Mouse (Mus musculus): ENCODE data around the gene Cacng8.
"Not testable (repeated sequence)": the region's sequence is repeated elsewhere in the genome, so short reads cannot be mapped to it uniquely, and the experiment has no call there.

Cacng8 gene

DNA sequence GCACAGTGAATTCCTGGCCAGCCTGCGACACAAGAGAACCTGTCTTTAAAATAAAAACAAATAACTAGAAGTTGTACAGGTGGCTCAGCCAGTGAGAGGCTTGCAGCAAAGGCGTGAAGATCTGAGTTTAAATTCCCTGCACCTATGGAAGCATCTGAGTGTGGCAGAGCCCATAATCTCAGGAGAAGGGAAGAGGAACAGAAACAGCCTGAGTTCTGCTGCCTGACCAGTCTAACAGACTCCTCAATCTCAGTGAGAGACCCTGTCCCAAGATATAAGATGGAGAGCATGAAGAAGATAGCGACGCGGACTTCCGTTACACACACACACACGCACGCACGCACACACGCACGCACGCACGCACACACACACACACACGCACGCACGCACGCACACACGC is 2.7 kb upstream of the Cacng8 start:
- DNase-seq (ENCODE audit: extremely low spot score) = no peak

DNA sequence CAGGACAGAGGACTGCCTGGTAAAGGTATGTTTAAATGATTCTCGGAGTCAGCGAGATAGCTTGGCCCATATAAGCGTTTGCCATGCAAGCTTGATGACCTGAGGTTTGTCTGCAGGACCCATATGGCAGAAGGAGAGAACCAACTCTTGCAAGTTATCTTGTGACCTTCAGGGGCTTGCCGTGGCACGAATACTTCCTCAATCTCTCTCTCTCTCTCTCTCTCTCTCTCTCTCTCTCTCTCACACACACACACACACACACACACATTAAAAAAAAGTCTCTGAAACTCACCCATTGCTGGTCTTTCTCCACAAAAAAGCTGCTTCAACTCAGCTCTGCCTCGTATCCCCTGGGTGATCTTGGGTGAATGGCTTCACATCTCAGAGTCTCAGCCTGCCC is 1.6 kb upstream of the Cacng8 start:
- DNase-seq (ENCODE audit: extremely low spot score) = no peak

DNA sequence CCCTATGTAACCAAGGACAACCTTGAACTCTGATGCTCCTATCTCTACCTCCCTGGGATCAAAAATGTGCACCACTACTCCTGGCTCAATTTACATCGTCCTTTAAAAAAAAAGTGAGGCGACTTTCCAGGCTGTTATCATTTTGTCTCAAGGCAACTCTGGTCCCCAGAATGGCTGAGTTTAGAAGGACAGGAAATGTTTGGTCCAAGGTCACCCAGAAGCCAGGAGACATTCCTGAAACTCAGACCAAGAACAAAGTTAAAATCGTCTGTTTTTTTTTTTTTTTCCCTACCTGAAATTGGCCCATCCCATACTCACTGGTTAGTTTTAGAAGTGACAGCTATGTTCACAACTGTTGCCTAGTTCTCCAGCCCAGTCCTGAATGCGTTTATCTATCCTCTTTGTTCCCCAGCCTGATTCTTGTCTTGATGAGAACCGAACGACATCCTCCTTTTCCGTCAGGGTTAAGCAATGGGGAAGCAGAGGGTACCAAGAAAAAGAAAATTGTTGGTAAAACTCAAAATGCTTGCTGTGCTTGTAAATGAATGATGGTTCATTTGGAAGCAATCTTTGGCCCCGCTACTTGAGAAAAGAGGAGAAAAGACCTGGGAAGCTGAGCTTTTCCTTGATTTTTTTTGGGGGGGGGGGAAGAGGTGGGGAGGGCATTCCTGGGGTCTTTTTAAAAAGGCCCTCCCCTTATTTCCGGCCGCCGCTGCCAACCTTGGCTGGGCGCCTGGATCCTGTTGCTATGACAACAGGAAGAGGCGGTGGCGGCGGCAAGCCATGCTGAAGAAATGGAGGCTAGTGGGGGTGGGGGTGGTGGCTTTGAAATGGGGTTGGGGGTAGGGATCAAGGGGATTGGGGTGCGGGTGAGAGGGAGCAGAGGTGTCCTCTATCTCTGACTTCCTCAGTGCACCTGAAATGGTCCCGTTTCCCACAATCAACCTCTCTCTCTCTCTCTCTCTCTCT is 755 bp upstream of the Cacng8 start:
- peak; percentile 54 for DNase-seq (ENCODE audit: extremely low spot score)

DNA sequence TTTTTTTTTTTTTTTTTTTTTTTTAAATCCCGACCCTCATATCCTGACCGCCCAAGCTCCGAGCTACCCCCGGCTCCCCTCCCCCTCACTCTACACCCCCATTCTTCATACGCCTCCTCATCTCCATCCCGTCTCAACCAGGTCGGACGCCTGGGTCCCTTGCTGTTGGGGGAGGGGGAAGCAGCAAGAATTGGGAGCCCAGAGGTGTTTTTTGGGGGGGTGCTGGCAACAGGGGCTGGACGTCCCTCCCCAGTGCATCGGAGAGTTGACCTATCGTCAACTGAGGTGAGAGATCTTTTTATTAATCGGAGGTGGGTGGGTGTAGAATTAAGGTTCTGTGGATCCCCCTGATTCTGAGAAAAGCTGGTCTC is 583 bp downstream of the Cacng8 start:
- no peak for DNase-seq (ENCODE audit: extremely low spot score)

DNA sequence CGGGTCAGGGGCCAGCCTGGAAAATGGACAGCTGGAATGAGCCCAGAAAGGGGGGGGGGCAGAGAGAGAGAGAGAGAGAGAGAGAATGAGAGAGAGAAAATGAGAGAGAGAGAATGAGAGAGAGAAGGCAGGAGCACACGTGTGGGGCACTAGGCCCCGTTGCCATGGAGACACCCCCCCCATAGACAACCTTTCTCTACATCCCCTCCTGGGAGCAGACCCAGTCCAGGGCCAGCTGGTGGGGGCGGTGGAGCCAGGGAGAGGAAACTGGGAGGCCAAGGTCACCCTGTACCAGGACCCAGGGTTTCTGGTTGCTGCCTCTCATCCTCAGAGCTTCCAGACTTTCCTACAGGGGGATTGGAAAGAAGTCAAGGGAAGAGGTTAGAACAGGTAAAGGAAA is 1.3 kb downstream of the Cacng8 start:
- no peak for DNase-seq (ENCODE audit: extremely low spot score)

DNA sequence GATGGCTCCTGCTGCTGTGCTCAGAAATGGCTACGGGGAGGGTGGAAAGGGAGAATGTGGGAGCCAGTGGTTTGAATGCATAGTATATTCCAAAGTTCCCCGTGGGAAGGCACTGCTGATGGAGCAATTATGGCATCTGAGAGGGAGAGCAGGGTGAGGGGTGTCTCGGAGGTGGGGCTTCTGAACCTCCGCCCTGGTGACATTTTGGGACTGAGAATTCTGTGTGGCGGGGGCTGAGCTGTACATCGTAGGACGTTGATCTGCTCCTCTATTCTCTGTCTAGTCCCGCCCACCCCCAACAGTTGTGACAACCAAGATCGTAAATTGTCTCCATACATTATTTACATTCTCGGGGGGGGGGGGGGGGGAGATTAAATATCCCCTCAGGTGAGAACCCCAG is 6.9 kb downstream of the Cacng8 start:
- no peak for DNase-seq (ENCODE audit: extremely low spot score)

DNA sequence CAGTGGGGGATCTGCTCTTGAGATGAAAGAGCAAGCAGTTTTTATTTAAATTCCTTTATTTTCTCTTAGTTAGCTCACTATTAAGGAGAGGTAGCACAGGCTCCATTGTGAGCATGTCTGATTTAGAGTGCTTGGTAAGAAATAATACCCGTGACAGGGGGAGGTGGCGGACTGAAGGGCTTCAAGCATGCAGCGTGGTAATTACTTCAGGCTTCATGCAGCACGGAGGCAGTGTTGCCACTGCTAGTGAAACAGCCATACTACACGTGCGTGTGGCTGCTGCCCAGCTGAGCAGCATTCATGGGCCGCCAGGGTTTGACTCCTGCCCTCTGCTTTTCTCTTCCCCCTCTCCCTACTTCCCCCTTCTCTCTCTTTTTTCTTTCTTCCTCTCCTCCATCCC is 7.3 kb downstream of the Cacng8 start:
- DNase-seq (ENCODE audit: extremely low spot score) = no peak

DNA sequence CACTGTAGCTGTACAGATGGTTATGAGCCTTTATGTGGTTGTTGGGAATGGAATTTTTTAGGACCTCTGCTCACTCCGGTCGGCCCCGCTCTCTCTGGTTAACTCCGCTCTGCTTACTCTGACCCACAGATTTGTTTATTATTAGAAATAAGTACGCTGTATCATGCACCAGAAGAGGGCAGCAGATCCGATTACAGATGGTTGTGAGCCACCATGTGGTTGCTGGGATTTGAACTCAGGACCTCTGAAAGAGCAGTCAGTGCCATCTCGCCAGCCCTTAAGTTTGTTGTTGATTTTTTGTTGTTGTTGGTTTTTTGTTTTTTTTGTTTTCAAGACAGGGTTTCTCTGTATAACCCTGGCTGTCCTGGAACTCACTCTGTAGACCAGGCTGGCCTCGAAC is 7.9 kb downstream of the Cacng8 start:
- not testable (repeated sequence) for DNase-seq (ENCODE audit: extremely low spot score)

DNA sequence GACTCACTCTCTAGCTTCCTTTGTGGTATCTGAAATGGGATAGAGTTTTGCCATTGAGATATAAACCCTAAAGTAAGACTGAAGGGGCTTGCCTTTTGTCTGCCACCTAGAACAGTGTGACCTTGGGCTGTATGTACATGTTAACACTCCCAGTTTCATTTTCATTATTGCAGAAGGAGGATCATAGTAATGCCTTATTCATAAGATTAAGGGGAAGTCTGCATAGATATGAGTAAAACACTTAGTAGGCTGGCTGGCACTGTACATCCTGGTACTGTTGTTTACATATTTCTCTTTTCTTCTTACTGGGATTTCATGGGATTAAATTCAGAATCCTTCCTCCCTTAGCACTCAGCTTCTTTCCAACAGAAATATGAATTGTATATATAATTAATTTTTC is 9.5 kb downstream of the Cacng8 start:
- no peak for DNase-seq (ENCODE audit: extremely low spot score)

DNA sequence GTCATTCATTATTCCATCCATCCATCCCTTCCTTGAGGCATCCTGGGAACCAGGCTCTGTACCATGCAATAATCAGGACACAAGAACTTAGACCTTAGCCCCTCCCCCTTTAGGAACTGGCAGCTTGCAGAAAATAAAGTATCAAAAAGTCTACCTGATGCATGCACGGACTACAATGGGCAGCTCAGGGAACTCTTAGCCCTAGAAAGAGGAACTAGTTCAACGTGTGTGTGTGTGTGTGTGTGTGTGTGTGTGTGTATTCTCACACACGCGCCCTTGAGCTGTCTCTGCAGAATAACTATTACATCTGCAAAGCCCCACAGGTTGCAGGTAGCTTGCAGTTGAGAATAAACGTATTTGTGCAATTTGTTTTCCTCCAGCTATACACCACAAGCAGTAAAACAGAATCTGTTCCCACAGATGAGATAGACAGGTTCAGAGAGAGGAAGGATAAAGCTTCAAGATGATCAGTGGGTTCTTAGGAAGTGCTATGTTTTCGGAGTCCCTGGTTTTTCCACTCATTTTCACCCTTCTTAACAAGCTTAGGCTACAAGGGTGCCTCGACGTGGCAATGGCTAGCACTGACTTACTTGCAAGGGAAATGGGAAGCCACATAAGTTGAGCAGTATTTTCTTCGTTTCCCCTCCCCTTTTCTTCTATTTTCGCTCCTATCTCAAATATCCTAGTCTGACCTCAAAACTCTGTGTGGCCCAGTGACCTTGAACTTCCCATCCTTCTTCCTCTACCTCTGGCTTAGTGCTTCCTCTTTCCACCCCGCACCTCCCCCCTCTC is 19.4 kb downstream of the Cacng8 start:
- DNase-seq (ENCODE audit: extremely low spot score) = no peak

DNA sequence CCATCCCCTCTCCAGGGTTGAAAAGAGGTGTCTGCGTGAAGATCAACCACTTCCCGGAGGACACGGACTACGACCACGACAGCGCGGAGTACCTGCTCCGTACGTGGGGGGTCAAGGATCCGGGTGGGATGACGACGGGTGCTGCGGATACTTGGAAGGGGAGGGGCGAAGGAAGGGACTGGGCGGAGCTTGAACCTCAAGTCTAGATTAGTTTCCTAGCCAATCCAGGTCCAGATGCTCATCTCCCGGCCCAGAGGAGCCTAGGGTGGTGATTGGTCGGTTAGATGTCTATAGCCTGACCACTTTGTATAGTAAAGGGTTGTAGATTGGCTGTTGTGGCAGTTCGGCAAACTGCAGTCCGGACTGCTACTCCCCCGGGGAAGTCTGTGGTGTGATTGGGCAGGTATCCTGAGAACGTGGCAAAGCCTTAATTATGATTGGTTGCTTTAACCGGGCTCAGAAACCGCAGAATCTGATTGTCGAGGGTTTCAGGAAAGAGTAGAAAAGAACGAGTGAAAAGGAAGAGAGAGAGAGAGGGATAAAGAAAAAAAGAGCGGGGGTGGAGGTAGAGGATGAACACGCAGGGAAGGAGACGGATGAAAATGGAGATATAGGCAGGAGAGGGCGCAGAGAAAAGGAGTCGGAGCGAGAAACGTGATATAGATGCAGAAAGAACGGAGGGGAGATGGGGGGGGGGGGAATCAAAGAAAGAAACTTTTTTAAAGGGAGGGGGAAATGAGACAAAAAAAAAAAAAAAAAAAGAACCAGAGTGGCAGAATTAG is 20.9 kb downstream of the Cacng8 start:
- DNase-seq (ENCODE audit: extremely low spot score) = peak; percentile 82

DNA sequence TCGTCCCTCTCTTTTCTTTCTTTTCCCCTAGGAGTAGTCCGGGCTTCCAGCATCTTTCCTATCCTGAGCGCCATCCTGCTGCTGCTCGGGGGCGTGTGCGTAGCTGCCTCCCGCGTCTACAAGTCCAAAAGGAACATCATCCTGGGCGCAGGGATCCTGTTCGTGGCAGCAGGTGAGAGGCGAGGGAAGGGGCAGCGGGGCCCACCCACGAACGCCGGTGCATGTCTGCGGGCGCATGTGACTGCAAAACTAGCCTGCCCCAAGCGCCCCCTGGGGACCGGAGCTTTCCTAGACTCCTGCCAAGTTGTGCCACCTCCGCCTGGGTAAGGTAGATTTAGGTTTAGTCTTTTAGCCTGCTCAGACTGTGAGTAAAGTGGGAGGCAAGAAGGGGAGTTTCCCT is 21.6 kb downstream of the Cacng8 start:
- peak; percentile 61 for DNase-seq (ENCODE audit: extremely low spot score)

DNA sequence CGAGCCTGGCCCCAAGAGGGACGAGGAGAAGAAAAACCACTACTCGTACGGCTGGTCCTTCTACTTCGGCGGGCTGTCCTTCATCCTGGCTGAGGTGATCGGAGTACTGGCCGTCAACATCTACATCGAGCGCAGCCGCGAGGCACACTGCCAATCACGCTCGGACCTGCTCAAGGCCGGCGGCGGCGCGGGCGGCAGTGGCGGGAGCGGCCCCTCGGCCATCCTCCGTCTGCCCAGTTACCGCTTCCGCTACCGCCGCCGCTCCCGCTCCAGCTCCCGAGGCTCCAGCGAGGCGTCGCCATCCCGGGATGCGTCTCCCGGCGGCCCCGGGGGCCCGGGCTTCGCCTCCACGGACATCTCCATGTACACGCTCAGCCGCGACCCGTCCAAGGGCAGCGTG is 24.4 kb downstream of the Cacng8 start:
- peak; percentile 51 for DNase-seq (ENCODE audit: extremely low spot score)

DNA sequence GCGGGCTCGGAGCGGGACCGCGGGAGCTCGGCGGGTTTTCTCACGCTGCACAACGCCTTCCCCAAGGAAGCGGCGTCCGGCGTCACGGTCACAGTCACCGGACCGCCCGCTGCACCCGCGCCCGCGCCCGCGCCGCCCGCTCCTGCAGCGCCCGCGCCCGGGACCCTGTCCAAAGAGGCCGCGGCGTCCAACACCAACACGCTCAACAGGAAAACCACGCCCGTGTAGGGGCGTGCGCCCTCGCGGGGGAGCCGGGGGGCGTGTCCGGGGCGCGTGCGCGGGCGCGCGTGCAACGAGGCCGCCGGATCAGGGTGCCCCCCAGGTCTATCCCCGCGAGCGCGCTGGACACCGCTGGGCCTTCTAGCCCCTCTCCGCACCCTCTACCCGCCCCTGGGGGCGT is 24.9 kb downstream of the Cacng8 start:
- DNase-seq (ENCODE audit: extremely low spot score) = no peak

DNA sequence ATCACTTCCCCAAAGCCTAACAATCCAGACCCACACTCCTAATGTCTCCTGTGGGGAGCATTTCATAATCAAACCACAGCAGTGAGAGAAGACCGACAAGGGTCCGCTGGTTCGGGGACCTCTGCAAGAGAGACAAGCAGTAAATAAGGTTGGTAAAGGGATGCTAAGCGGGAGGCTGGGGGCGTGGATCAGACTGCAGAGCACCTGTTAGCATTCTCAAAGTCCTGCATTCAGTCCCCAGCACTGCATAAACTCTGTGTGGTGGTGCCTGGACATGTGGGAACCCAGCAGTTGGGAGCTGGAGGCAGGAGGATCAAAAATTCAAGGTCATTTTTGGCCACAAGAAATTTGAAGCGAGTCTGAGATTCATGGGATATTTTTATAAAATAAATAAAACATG is 29.5 kb downstream of the Cacng8 start:
- DNase-seq (ENCODE audit: extremely low spot score) = no peak

DNA sequence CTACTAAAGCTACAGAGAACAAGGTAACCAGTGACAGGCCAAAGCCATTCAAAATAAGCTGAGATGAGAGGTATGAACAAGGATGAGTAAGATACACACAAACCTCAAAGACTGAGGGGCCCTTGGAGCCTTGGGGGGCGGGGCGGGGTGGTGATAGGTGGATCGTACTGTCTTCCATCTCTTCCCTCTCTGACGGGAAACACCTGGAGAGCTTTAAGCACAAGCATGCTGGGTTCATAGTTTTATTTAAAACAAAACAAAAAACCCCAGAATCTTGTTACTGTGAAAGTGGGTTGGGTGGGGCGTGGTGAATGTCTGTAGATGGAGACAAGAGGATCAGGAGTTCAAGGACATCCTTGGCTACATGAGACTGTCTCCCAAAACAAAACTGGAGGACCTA is 30.0 kb downstream of the Cacng8 start:
- no peak for DNase-seq (ENCODE audit: extremely low spot score)

DNA sequence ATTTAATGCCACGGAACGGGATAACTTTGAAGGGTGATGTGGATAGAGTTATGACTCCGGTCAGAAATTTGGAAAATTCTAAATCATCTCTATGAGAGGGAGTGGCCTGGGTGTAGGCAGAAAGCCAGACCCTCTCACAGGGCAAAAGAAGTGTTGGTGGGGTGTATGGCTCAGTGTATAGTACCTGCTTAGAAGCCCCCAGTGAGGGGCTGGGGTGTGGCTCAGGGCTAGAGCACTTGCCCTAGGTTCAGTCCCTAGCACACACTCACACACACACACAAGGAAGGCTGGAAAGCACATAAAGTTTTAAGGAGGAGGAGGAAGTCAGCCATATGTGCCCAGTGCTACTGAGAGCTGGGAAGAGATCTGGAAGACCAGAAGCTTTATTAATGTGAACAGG is 30.8 kb downstream of the Cacng8 start:
- DNase-seq (ENCODE audit: extremely low spot score) = no peak

DNA sequence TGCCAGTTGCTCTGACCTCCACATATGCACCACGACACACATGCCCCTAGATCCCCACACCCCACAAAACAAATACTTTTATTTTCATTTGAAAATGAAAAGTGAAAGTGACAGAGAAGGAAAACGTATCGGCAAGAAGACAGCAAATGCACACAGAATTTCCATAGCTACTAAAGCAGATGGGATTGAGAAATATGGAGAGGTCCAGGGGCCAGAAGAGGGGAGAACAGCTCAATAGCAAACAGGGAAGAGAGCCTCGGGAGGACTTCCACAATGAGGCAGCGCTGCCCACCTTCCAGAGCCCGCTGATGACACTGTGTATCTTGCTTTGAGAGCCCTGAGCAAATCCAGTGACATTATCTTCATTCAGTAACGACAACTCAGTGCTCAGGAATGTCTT is 31.6 kb downstream of the Cacng8 start:
- DNase-seq (ENCODE audit: extremely low spot score) = no peak

DNA sequence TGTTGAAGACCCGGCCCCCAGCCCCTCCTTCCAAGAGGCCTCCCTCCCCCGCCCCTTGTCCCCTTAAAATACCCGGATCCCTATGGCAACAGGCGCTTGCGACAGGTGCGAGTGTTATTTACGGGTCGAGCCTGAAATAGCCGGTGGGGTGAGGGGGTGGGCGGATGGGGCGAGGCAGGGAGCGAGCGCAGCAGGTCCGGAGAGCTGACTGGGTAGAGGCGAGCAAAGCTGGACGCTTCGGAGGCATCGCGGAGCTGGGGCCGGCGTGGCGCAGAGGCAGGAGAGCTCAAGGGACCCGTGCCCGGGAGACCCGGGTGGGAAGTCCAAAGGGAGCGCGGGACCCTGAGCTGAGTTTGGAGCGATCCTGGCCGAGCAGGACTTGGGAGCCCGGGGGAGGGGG is 32.9 kb downstream of the Cacng8 start:
- DNase-seq (ENCODE audit: extremely low spot score) = peak; percentile 27

DNA sequence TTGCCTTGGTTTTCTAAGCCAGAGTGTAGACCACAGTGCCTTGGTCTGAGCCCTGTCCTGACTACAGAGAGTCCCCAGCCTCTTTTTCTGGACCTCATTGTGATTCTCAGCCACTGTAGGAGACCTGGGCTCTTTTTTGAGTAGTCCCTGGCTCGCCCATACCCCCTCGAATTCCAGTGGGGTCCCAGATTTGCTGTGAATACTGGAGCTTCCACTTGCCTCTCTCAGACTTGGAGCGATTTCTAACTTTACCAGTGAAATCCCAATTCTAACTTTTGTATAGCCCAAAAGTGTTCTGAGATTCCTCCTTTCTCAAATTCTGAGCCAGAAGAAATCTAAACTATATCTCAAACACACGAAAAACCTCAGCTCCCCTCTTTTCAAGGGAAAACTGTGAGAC is 33.4 kb downstream of the Cacng8 start, which contains the start of gene Cacng6:
TSS of gene Cacng6 (plus strand) at position 301 of the 400 bp plus-strand sequence.
- no peak for DNase-seq (ENCODE audit: extremely low spot score)

DNA sequence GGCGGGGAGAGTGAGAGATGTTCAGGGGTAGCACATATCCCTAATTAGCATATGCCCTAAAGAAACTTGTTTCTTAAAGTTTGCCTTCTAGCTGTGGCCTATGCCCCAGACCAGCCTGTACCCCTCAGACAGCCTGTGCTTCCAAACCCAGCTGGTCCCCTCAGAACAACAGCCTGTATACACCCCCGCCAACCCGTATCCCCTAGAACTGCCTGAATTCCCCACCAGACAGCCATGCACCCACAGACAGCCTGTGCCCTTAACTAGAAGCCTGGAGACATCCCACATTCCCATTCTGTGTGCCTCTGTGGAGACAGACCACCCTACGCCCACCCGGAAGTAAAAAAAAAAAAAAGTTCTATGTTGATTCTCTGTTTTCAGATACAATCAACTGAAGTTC is 34.7 kb downstream of the Cacng8 start:
- DNase-seq (ENCODE audit: extremely low spot score) = no peak

DNA sequence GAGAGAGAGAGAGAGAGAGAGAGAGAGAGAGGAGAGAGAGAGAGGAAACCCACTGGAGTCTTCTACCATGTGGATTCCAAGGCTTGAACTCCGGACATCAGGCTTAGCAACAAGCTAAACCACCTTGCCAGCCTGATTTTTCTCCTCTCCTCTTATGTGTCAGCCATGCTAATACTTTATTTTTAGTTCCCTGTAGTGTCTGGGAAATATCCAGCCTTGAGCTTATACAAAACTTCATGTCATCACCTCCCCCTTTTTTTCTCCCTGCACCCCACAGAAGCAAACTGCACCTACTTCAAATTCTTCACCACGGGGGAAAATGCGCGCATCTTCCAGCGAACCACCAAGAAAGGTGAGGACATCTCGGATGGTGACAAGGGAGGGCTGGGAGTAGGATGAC is 39.7 kb downstream of the Cacng8 start:
- no peak for DNase-seq (ENCODE audit: extremely low spot score)
